Mouse (Mus musculus) kidney, embryonic 15.5 days (tissue): ENCODE data around the gene Gm28230. TPM values are rescaled to one million over a fixed set of nuclear protein-coding genes. Genes with fewer than 3 reads are reported as not detected.
A peak's percentile ranks its signal among the peaks of the same experiment; 100 is the strongest.

Experiments used
- ATAC-seq: fragments of 200-750 bp; cut with Nextera tagmentation; replicated peaks from 2 replicates; pipeline ENCODE4 v1.8.0; 2017; ENCODE audit warnings: moderate TSS enrichment; ENCODE audit not compliant: low FRiP score
- H3K27ac ChIP-seq: fragments of 300-500 bp; sonication (generic); 2 replicates; pipeline ENCODE4 v1.5.1; 2015; ENCODE audit warnings: mild to moderate bottlenecking, inconsistent platforms
- H3K27me3 ChIP-seq: fragments of 300-500 bp; sonication (generic); 2 replicates; pipeline ENCODE4 v1.6.1; 2015; ENCODE audit warnings: inconsistent platforms
- H3K36me3 ChIP-seq: fragments of 300-500 bp; sonication (generic); 2 replicates; pipeline ENCODE4 v1.6.1; 2015; ENCODE audit warnings: inconsistent platforms
- H3K4me1 ChIP-seq: fragments of 300-500 bp; sonication (generic); 2 replicates; pipeline ENCODE4 v1.6.1; 2015; ENCODE audit warnings: inconsistent platforms
- H3K4me2 ChIP-seq: fragments of 300-500 bp; sonication (generic); 2 replicates; pipeline ENCODE4 v1.6.1; 2015; ENCODE audit warnings: moderate library complexity, mild to moderate bottlenecking, inconsistent platforms
- H3K4me3 ChIP-seq: fragments of 300-500 bp; sonication (generic); replicated peaks from 2 replicates; pipeline ENCODE4 v1.5.1; 2015; ENCODE audit warnings: mild to moderate bottlenecking, inconsistent platforms
- H3K9ac ChIP-seq: fragments of 300-500 bp; sonication (generic); 2 replicates; pipeline ENCODE4 v1.6.1; 2015; ENCODE audit warnings: mild to moderate bottlenecking, inconsistent platforms
- H3K9me3 ChIP-seq: fragments of 300-500 bp; sonication (generic); replicated peaks from 2 replicates; pipeline ENCODE4 v1.6.1; 2016; ENCODE audit warnings: inconsistent platforms
- WGBS: fragments of 180-500 bp; shearing (Covaris S2); methylation state at CpG from one replicate; pipeline ENCODE4 v1.1.7; 2015; ENCODE audit warnings: mixed read lengths; 5-methylcytosine and 5-hydroxymethylcytosine counted together
- polyA plus RNA-seq: library from polyadenylated mRNA; unstranded; fragments of >200 nt; fragmentation: Nextera tagmentation; extraction: Ambion mirVana; gene quantifications from 2 replicates; pipeline ENCODE4 v1.2.1, GENCODE M21; 2015

Gene Gm28230
- polyA plus RNA-seq, 1 experiment from 2014 or later = 2.3 TPM

DNA sequence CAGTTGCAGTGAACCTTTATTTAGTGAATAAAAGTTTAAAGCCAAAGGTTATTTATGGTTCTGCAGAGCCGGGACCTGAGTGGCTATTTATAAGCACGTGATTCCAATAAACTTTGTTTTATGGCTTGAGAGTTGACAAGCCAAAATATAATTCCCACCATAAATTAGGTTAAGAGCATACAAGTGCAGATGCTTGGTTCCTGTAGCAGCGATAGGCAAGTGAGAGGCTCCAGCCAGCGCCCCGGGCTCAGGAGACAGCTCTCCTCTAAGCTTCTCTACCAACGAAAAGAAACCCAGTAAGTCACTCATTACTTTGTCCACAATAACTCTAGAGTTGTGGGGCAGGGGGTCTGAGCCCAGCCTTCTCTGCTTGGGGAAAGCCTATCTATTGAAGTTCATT lies 4.6 kb upstream of the Gm28230 start:
- peak overlapping the region; percentile 65 for H3K4me2 ChIP-seq
- peaks cover 90% of the 10 kb centered on the region for H3K4me1 ChIP-seq
- H3K27me3 ChIP-seq = no peaks in the 10 kb centered on the region
- H3K27ac ChIP-seq = peak overlapping the region; percentile 85
- H3K4me3 ChIP-seq = peak overlapping the region; percentile 40
- 7% methylated on average over 6 of the region's 6 CpGs for WGBS
- peak; percentile 14; the same call in 1 of the 2 replicates for ATAC-seq
- H3K36me3 ChIP-seq = peaks cover 12% of the 10 kb centered on the region; the same call in 1 of the 2 replicates
- H3K9me3 ChIP-seq = no peaks in the 10 kb centered on the region
- H3K9ac ChIP-seq = peak overlapping the region; percentile 27; the same call in 1 of the 2 replicates

DNA sequence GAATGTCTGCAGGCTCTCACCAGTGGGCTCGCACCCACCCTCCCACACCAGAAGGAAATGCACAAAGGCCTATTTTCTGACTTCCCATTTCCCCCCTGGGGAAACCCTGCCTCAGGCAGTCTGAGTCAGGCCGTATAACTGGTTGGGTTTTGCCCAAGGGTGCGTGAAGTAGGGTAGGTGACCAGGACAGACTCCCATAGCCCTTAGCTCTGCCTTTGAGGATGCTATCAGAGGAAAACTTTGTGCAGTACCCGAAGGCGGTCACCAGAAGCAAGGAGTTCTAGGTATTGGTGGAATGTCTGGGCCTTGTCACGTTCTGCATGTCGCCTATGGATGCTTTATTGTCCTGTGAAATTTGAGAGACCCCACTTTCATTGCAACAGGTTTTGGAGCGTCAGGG lies 3.6 kb upstream of the Gm28230 start:
- WGBS = 41% methylated on average over 8 of the region's 8 CpGs
- no peaks in the 10 kb centered on the region for H3K27me3 ChIP-seq
- H3K4me1 ChIP-seq = peaks cover 96% of the 10 kb centered on the region
- peak overlapping the region; percentile 40 for H3K4me3 ChIP-seq
- H3K36me3 ChIP-seq = peaks cover 12% of the 10 kb centered on the region; the same call in 1 of the 2 replicates
- no peaks in the 10 kb centered on the region for H3K9me3 ChIP-seq
- H3K27ac ChIP-seq = peak overlapping the region; percentile 85
- H3K9ac ChIP-seq = peak overlapping the region; percentile 27
- peak overlapping the region; percentile 65 for H3K4me2 ChIP-seq
- no peak for ATAC-seq

DNA sequence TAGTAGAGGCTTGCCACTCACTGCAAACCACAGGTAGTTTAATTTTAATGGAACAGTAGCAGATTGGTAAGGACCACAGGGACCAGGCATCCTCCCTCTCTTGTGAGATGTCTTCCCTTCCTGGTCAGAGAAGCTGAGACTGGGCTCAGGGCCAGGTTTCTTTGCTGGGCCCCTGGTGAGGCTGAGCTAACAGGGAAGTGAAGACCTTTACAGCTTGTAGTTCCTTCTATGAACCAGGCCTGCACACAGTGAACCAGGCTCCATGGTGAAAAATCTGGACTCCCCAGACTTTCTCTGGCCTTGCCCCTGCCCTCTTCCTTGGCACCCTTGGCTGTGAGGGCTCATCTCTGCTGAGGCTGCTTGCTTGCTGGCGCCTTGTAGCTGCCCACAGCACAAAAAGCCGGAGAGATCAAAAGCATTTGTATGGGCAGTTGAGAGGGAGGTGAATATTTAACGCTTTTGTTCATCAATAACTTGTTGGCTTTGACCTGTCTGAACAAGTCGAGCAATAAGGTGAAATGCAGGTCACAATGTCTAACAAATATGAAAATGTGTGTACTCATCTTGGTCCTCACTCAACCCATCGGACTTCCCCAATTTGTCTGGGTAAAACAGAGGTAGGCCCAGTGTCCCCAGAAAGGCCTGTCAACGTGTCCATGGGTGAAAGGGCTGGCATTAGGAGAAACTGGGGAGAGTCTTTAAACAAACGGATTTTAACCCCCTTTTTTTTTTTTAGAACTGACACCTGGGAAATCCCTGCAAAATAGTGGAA lies 2.1 kb upstream of the Gm28230 start:
- no peaks in the 10 kb centered on the region for H3K9me3 ChIP-seq
- WGBS = 42% methylated on average over 7 of the region's 7 CpGs
- no peaks in the 10 kb centered on the region for H3K27me3 ChIP-seq
- H3K36me3 ChIP-seq = peaks cover 19% of the 10 kb centered on the region
- peak overlapping the region; percentile 85 for H3K27ac ChIP-seq
- ATAC-seq = no peak
- peak overlapping the region; percentile 26; the same call in 1 of the 2 replicates for H3K9ac ChIP-seq
- H3K4me1 ChIP-seq = peaks cover 96% of the 10 kb centered on the region
- peak overlapping the region; percentile 40 for H3K4me3 ChIP-seq
- H3K4me2 ChIP-seq = peak overlapping the region; percentile 65

DNA sequence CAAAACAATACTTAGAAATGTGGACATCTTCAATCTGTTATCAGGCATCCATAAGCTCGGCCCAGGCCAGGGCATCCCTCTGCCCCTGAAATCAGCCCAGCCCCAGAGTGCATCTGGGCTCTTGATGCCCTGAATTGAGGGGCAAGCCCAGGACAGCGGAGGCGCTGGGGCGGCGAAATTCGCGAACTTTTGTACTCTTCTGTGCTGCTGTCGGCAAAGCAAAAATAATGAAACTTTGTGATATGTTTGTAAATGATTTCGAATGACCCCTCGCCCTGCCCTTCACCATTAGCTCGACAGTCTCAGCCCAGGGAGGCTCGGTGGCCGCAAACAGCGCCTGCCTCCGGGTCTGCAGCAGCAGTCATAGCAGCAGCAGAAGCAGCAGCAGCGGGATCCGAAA lies 1.4 kb upstream of the Gm28230 start:
- no peak for ATAC-seq
- Histone ChIP-seq H3K4me2 (peak overlapping the region; percentile 65), H3K36me3 (peaks cover 21% of the 10 kb centered on the region), H3K4me1 (peaks cover 91% of the 10 kb centered on the region), H3K27me3 (no peaks in the 10 kb centered on the region), H3K4me3 (peak overlapping the region; percentile 40), H3K27ac (peak overlapping the region; percentile 85), H3K9ac (peak overlapping the region; percentile 21), H3K9me3 (no peaks in the 10 kb centered on the region)
- 44% methylated on average over 17 of the region's 17 CpGs for WGBS

DNA sequence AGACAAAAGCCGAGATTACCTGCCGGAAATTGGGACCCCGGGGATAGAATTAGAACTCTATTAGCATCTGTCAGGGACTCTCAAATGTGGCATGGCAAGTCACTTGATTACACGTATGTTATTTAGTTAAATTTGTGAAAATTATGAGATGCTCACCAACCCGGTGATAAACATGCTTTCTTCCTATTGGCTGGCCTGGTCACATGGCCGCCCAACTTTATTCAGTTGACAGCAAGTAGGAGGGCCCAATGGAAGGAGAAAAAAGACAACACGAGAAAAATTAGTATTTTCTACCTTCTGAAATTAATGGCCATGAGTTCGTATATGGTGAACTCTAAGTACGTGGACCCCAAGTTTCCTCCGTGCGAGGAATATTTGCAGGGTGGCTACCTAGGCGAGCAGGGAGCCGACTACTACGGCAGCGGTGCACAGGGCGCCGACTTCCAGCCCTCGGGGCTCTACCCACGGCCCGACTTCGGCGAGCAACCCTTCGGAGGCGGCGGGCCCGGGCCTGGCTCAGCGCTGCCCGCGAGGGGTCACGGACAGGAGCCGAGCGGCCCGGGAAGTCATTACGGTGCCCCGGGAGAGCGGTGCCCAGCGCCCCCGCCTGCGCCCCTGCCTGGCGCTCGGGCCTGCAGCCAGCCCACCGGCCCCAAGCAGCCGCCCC lies 578 bp downstream of the Gm28230 start:
- H3K36me3 ChIP-seq = peaks cover 34% of the 10 kb centered on the region
- peak overlapping the region; percentile 42 for H3K9ac ChIP-seq
- peak; percentile 3; the same call in 1 of the 2 replicates for ATAC-seq
- no peaks in the 10 kb centered on the region for H3K27me3 ChIP-seq
- H3K4me1 ChIP-seq = peaks cover 88% of the 10 kb centered on the region
- 9% methylated on average over 43 of the region's 43 CpGs for WGBS
- peak overlapping the region; percentile 65 for H3K4me2 ChIP-seq
- H3K4me3 ChIP-seq = peak overlapping the region; percentile 40
- H3K27ac ChIP-seq = peak overlapping the region; percentile 85
- H3K9me3 ChIP-seq = no peaks in the 10 kb centered on the region

DNA sequence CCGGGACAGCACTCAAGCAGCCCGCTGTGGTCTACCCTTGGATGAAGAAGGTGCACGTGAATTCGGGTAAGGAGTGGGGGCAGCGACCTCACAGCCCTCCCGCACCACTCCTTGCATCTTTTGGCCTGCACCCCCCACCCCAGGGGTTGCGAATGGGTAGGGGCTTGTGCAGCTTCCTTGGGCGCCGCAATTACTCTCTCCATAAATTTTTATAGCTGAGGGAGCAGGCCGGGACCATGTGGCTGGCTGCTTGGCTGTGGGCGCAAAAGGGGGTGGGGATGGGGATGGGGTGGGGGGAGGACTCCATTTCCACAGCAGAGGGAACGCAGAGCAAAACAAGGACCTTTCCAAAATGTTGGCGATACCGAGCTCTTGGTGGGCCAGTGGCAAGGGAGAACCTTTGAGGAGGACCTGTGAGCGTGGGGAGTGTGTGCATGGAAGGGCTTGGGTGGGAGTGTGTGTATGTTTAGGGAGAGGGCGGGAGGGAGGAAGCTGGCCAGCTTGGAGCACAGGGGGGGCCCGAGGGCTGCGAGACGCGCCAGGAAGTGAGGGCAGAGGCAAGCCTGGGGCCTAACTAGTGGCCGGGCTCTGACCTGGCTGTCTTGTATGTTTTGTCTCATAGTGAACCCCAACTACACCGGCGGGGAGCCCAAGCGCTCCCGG lies 1.2 kb downstream of the Gm28230 start:
- ATAC-seq = peak; percentile 67
- peak overlapping the region; percentile 65 for H3K4me2 ChIP-seq
- no peaks in the 10 kb centered on the region for H3K27me3 ChIP-seq
- peaks cover 88% of the 10 kb centered on the region for H3K4me1 ChIP-seq
- peak overlapping the region; percentile 42 for H3K9ac ChIP-seq
- peak overlapping the region; percentile 40 for H3K4me3 ChIP-seq
- 10% methylated on average over 25 of the region's 25 CpGs for WGBS
- peak overlapping the region; percentile 85 for H3K27ac ChIP-seq
- peaks cover 34% of the 10 kb centered on the region for H3K36me3 ChIP-seq
- no peaks in the 10 kb centered on the region for H3K9me3 ChIP-seq

DNA sequence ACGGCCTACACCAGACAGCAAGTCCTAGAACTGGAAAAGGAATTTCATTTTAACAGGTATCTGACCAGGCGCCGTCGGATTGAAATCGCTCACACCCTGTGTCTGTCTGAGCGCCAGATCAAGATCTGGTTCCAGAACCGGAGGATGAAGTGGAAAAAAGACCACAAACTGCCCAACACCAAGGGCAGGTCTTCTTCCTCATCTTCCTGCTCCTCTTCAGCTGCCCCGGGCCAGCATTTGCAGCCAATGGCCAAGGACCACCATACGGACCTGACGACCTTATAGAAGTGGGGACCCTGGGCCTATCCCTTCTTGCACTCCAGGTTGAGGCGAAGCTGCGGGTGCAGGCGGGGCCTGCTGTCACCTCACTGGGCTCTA lies 1.8 kb downstream of the Gm28230 start:
- H3K27me3 ChIP-seq = no peaks in the 10 kb centered on the region
- peak overlapping the region; percentile 40 for H3K4me3 ChIP-seq
- no peak; the same call in 1 of the 2 replicates for ATAC-seq
- H3K36me3 ChIP-seq = peaks cover 34% of the 10 kb centered on the region
- peak overlapping the region; percentile 65 for H3K4me2 ChIP-seq
- peak overlapping the region; percentile 85 for H3K27ac ChIP-seq
- no peaks in the 10 kb centered on the region for H3K9me3 ChIP-seq
- H3K4me1 ChIP-seq = peaks cover 88% of the 10 kb centered on the region
- 29% methylated on average over 13 of the region's 13 CpGs for WGBS
- H3K9ac ChIP-seq = peak overlapping the region; percentile 39

DNA sequence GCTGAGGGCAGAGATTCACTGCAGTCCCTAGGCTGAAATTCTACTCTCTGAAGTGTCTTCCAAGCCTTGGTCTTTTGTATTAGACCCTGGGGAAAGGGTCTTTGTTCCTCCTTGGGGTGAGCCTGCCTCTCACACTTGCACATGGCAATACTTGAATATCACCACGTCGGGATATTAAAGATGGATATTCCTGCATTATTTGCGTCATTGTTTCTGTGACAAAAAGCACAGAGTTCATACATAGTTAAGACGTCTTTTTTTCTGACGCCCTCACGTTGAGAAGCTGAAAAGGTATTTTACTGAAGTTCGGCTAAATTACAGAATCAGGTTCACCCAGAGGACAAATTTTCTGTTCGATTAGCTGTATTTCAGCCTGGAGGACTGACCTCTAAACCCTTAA lies 3.8 kb downstream of the Gm28230 start:
- H3K27me3 ChIP-seq = peaks cover under 1% of the 10 kb centered on the region; the same call in 1 of the 2 replicates
- no peak overlapping the region for H3K4me3 ChIP-seq
- peaks cover 88% of the 10 kb centered on the region for H3K4me1 ChIP-seq
- no peaks in the 10 kb centered on the region for H3K9me3 ChIP-seq
- peak overlapping the region; percentile 60; the same call in 1 of the 2 replicates for H3K27ac ChIP-seq
- WGBS = 35% methylated on average over 8 of the region's 8 CpGs
- H3K36me3 ChIP-seq = peaks cover 32% of the 10 kb centered on the region
- ATAC-seq = no peak
- no peak overlapping the region for H3K9ac ChIP-seq
- peak overlapping the region; percentile 77 for H3K4me2 ChIP-seq

DNA sequence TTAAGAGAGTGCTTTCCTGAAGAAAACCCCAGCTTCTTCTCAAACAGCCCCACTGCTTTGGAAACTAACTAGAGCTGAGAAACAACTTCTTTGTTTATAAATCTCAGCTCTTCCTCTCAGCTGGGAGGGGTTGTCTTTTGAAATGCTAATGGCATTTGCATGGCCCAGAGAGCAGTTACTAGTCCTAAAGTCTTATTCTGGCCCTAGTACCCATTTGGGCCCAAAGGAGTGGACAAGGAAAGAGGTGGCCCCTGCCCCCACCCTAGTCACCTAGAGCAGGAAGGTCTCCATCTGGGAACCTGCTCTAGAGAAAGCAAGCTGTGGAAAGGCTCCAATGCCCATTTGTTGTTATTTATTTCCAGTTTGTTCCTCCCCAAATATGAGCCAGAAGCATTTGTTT lies 4.5 kb downstream of the Gm28230 start:
- Histone ChIP-seq H3K4me2 (peak overlapping the region; percentile 77), H3K27ac (peak overlapping the region; percentile 60), H3K4me1 (peaks cover 89% of the 10 kb centered on the region), H3K27me3 (peaks cover 8% of the 10 kb centered on the region), H3K9me3 (no peaks in the 10 kb centered on the region), H3K36me3 (peaks cover 26% of the 10 kb centered on the region), H3K4me3 (peak overlapping the region; percentile 10; the same call in 1 of the 2 replicates), H3K9ac (peak overlapping the region; percentile 42)
- ATAC-seq = no peak

DNA sequence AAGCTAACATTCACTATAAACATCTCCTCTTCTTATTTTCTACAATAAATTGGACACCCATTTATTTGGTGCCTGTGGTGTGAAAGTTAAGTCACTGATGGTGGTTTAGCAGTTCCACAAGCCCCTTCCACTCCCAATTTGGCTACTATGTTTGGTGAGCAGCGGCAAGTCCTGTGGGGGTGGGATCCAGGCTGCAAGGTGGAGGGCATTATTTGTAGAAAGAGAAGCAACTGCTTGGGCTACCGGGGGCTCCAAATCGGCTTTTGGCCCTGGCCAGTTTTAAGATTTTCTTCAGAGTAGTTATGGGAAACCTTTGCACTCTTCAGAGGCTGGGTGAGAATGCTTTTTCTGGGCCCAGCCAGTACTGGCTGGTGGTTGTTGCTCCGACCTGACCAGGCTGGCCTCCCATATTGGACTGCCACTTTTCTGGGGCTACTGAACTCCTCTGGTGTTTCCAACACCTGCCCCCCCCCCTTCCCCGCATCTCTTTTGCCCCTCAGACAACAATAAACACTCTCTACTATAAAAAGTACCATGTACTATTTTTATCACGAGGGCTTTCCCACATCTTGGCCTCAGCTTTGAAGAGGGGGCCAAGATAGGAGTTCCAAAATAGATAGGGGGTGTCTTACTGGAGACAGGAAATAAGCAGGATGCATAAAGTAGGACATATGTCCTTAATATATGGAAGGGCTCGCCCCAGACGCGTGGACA lies 5.4 kb downstream of the Gm28230 start:
- no peak for ATAC-seq
- Histone ChIP-seq H3K4me2 (peak overlapping the region; percentile 77), H3K9me3 (no peaks in the 10 kb centered on the region), H3K27ac (peak overlapping the region; percentile 96), H3K4me3 (peak overlapping the region; percentile 37), H3K9ac (peak overlapping the region; percentile 35; the same call in 1 of the 2 replicates), H3K4me1 (peaks cover 89% of the 10 kb centered on the region), H3K36me3 (peaks cover 21% of the 10 kb centered on the region), H3K27me3 (peaks cover 11% of the 10 kb centered on the region)
- 29% methylated on average over 9 of the region's 9 CpGs for WGBS

DNA sequence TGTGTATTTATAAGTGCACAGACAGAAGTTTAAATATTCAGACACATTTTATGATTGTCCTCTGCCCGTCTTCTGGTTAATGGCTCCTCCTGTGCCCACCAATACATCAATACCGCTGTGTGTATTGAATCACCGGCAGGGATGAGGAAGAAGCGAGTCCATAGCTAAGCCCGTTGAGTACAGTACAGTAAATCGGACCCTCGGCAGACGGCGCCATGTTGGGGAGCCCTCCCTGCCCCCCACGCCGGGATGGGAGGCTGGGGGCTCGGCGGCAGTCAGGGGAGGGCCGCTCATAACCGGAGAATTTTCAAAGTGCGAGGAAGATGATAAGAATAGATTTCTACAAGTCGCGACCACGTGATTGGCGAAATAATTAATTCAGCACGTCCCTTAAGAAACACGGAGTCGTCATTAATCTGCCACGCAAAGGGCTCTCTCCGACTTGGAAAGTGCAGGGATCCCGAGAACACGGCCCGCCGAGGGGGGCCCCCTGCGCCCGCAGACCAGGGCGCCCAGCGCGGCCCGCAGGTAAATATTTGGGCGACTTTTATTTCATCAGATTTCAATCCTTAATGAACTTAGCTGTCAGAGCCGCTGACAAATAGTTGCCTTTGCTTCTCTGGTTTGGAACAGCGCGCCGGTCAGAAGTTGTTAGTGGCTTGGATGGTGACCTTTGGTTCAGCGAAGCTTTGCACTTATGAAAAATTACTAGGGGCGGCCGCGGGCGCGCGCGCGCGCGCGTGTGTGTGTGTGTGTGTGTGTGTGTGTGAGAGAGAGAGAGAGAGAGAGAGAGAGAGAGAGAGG lies 6.2 kb downstream of the Gm28230 start:
- Histone ChIP-seq H3K36me3 (peaks cover 21% of the 10 kb centered on the region), H3K9ac (peak overlapping the region; percentile 35), H3K27me3 (peaks cover 14% of the 10 kb centered on the region), H3K4me3 (peak overlapping the region; percentile 37), H3K9me3 (no peaks in the 10 kb centered on the region), H3K27ac (peak overlapping the region; percentile 96), H3K4me2 (peak overlapping the region; percentile 77), H3K4me1 (peaks cover 89% of the 10 kb centered on the region)
- ATAC-seq = no peak
- WGBS = 2% methylated on average over 52 of the region's 52 CpGs
